Mouse (Mus musculus): Measurements from ENCODE around the gene Arid3c. TPM values are rescaled to one million over a fixed set of nuclear protein-coding genes. Genes with fewer than 3 reads are reported as not detected.

Arid3c gene
- total and polyA plus RNA-seq, 3 experiments: not detected

- peak overlapping the region; percentile 94 for H3K27ac ChIP-seq
- no peaks in the 10 kb centered on the region; the same call in 1 of the 2 replicates for H3K36me3 ChIP-seq (ENCODE audit: control insufficient read depth, insufficient read depth, low read length)
- peaks cover 6% of the 10 kb centered on the region for H3K4me1 ChIP-seq (ENCODE audit: control insufficient read depth, insufficient read depth, low read length)
- H3K27me3 ChIP-seq (ENCODE audit: control insufficient read depth, insufficient read depth, low read length): no peaks in the 10 kb centered on the region
- WGBS: 87% methylated on average over 4 of the region's 4 CpGs
- DNase-seq: no peak
- intact Hi-C loops (cut with DNase I): loop anchor here (2.0 kb wide), 1 partner anchor 16 kb away; the partner anchor contains the start of gene Ccl27a
- no peaks in the 10 kb centered on the region for H3K79me2 ChIP-seq (replicated peaks; ENCODE audit: control insufficient read depth, insufficient read depth, low read length)
- no peak overlapping the region for H3K9ac ChIP-seq (ENCODE audit: low read depth, low read length)
- TF ChIP-seq EP300 (IDR thresholded peaks at IDR 0.05; ENCODE audit: insufficient read depth, low read depth, low read length) (no peak), POLR2A (IDR thresholded peaks at IDR 0.05; ENCODE audit: insufficient read depth, low read depth, low read length) (no peak), CTCF (IDR thresholded peaks at IDR 0.05) (no peak)
- no peak overlapping the region for H3K4me3 ChIP-seq
These were observed 27.8 kb upstream of the Arid3c start for GRCm38 (mm10) chr4:41758701-41759100.

- Histone ChIP-seq H3K27ac (no peak overlapping the region), H3K9ac (ENCODE audit: low read depth, low read length) (no peak overlapping the region), H3K4me1 (ENCODE audit: control insufficient read depth, insufficient read depth, low read length) (peaks cover 6% of the 10 kb centered on the region), H3K79me2 (replicated peaks; ENCODE audit: control insufficient read depth, insufficient read depth, low read length) (no peaks in the 10 kb centered on the region), H3K4me3 (no peak overlapping the region), H3K27me3 (ENCODE audit: control insufficient read depth, insufficient read depth, low read length) (no peaks in the 10 kb centered on the region), H3K36me3 (ENCODE audit: control insufficient read depth, insufficient read depth, low read length) (no peaks in the 10 kb centered on the region; the same call in 1 of the 2 replicates)
- no peak for TF ChIP-seq POLR2A (IDR thresholded peaks at IDR 0.05; ENCODE audit: insufficient read depth, low read depth, low read length)
- no peak for TF ChIP-seq EP300 (IDR thresholded peaks at IDR 0.05; ENCODE audit: insufficient read depth, low read depth, low read length)
- TF ChIP-seq CTCF (IDR thresholded peaks at IDR 0.05): no peak
- whole genome bisulfite sequencing: 60% methylated on average over 11 of the region's 11 CpGs
- intact Hi-C loops (cut with DNase I): loop anchor here (2.0 kb wide), 1 partner anchor 17 kb away; the partner anchor contains the start of gene Ccl27a
- DNase-seq: no peak
These were observed 27.1 kb upstream of the Arid3c start for GRCm38 (mm10) chr4:41758021-41758420.

- WGBS: 94% methylated on average over 13 of the region's 13 CpGs
- H3K36me3 ChIP-seq (ENCODE audit: control insufficient read depth, insufficient read depth, low read length): no peaks in the 10 kb centered on the region; the same call in 1 of the 2 replicates
- no peak overlapping the region for H3K27ac ChIP-seq
- no peak overlapping the region for H3K4me3 ChIP-seq
- DNase-seq: no peak
- no peaks in the 10 kb centered on the region for H3K79me2 ChIP-seq (replicated peaks; ENCODE audit: control insufficient read depth, insufficient read depth, low read length)
- intact Hi-C loops (cut with DNase I): no loop called here
- no peaks in the 10 kb centered on the region for H3K27me3 ChIP-seq (ENCODE audit: control insufficient read depth, insufficient read depth, low read length)
- H3K9ac ChIP-seq (ENCODE audit: low read depth, low read length): no peak overlapping the region
- no peak for TF ChIP-seq EP300 (IDR thresholded peaks at IDR 0.05; ENCODE audit: insufficient read depth, low read depth, low read length)
- TF ChIP-seq CTCF (IDR thresholded peaks at IDR 0.05): no peak
- no peak for TF ChIP-seq POLR2A (IDR thresholded peaks at IDR 0.05; ENCODE audit: insufficient read depth, low read depth, low read length)
- H3K4me1 ChIP-seq (ENCODE audit: control insufficient read depth, insufficient read depth, low read length): peaks cover 6% of the 10 kb centered on the region
These were observed 26.4 kb upstream of the Arid3c start for GRCm38 (mm10) chr4:41757321-41757720.

GRCm38 (mm10) chr4:41756440-41756839 lies 25.5 kb upstream of the Arid3c start:
- H3K27me3 ChIP-seq (ENCODE audit: control insufficient read depth, insufficient read depth, low read length): no peaks in the 10 kb centered on the region
- H3K36me3 ChIP-seq (ENCODE audit: control insufficient read depth, insufficient read depth, low read length): no peaks in the 10 kb centered on the region; the same call in 1 of the 2 replicates
- no peak for TF ChIP-seq POLR2A (IDR thresholded peaks at IDR 0.05; ENCODE audit: insufficient read depth, low read depth, low read length)
- no peak for TF ChIP-seq EP300 (IDR thresholded peaks at IDR 0.05; ENCODE audit: insufficient read depth, low read depth, low read length)
- TF ChIP-seq CTCF (IDR thresholded peaks at IDR 0.05): no peak
- 61% methylated on average over 8 of the region's 8 CpGs for WGBS
- DNase-seq: no peak
- H3K9ac ChIP-seq (ENCODE audit: low read depth, low read length): peak overlapping the region; percentile 62
- H3K4me3 ChIP-seq: peak overlapping the region; percentile 83
- H3K79me2 ChIP-seq (replicated peaks; ENCODE audit: control insufficient read depth, insufficient read depth, low read length): no peaks in the 10 kb centered on the region
- intact Hi-C loops (cut with DNase I): loop anchor here (1.0 kb wide), 1 partner anchor 15 kb away; no protein-coding TSS in a partner anchor
- peak overlapping the region; percentile 99 for H3K27ac ChIP-seq
- peaks cover 4% of the 10 kb centered on the region for H3K4me1 ChIP-seq (ENCODE audit: control insufficient read depth, insufficient read depth, low read length)

- H3K9ac ChIP-seq (ENCODE audit: low read depth, low read length): peak within 1 kb of the TSS; percentile 84
- whole genome bisulfite sequencing: under 1% methylated on average over 57 of the region's 57 CpGs
- H3K36me3 ChIP-seq (ENCODE audit: control insufficient read depth, insufficient read depth, low read length): no peaks in the 10 kb centered on the region
- H3K4me1 ChIP-seq (ENCODE audit: control insufficient read depth, insufficient read depth, low read length): peaks cover 1% of the 10 kb centered on the region
- peak; percentile 90 to 91 for DNase-seq
- H3K27ac ChIP-seq: peak within 1 kb of the TSS; percentile 99
- TF ChIP-seq POLR2A (IDR thresholded peaks at IDR 0.05; ENCODE audit: insufficient read depth, low read depth, low read length) (peak; percentile 53), CTCF (IDR thresholded peaks at IDR 0.05) (peak; percentile 95), EP300 (IDR thresholded peaks at IDR 0.05; ENCODE audit: insufficient read depth, low read depth, low read length) (peak; percentile 67; the same call in 1 of the 2 replicates)
- H3K27me3 ChIP-seq (ENCODE audit: control insufficient read depth, insufficient read depth, low read length): no peaks in the 10 kb centered on the region
- intact Hi-C loops (cut with DNase I): loop anchor here (1.0 kb wide), 1 partner anchor 14 kb away; no protein-coding TSS in a partner anchor
- no peaks in the 10 kb centered on the region for H3K79me2 ChIP-seq (replicated peaks; ENCODE audit: control insufficient read depth, insufficient read depth, low read length)
- peak within 1 kb of the TSS; percentile 83 for H3K4me3 ChIP-seq
These were observed 24.7 kb upstream of the Arid3c start, which contains the start of gene Sigmar1 for GRCm38 (mm10) chr4:41755338-41756305. Gene Sigmar1 (minus strand): TSS chr4:41756157.

Data from heart, adult 2 months (tissue).